Mouse (Mus musculus) activated CD4-positive, CD25-positive, alpha-beta regulatory T cell, adult 4 months (primary cell): ENCODE results near the gene Oaf. TPM values are rescaled to one million over a fixed set of nuclear protein-coding genes. Genes with fewer than 3 reads are reported as not detected.

Source experiments
- ATAC-seq: one replicate; pipeline ENCODE4 v1.8.0; 2017
- polyA plus RNA-seq, 2 experiments: library from polyadenylated mRNA; unstranded; fragments of 100-300 nt; shearing (Covaris generic); gene quantifications; one replicate each; pipeline ENCODE4 v1.2.1; 2017

Gene Oaf
- under 1 TPM; 0.69 to 0.98 TPM for polyA plus RNA-seq

GRCm38 (mm10) chr9:43239712-43240593 is at the start of gene Oaf:
TSS of gene Oaf (minus strand) at chr9:43239911.
- peak; percentile 28 for ATAC-seq

- ATAC-seq: no peak
These were observed 47.2 kb upstream of the Oaf start for GRCm38 (mm10) chr9:43286870-43287269.

DNA sequence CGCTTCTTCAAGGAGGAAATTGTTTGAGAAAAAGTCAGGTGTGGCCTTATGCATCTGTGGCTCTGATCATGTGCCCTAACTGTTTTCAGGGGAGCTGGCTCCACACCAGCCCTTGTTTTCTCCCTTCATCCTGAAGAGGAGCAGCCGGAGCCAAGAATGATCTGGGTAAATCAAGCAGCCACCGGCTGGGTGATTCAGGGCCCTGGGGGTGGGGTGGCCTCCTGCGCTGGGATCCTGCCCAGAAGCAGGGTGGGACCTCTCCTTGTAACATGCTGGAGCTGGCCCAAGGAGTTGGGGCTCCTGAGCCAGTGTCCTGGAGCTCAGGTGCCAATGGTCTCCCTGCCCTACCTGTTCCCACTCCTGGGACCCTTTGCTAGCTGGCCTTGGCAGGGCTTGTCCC is 45.6 kb upstream of the Oaf start:
- no peak for ATAC-seq

- no peak for ATAC-seq
These were observed 44.6 kb upstream of the Oaf start for GRCm38 (mm10) chr9:43284284-43284683.

DNA sequence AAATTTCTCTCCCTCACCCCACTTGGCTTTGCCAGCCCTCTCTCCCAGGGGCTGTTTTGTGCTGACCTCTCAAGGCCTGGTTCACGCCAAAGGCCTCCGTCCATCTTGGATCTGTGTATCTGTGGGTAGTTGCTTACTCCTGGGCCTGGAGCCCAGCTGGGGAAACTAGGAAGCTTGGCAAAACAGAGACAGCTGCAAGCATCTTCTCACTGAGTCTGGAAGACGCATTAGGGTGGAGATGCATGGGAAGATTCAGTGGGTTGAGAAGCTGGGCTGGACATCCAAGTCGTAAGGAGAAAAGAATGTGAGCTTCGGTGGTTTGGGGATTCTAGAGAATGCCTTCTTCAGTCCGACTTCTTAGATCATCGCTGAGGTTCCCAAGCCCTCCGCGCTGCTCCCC is 34.0 kb upstream of the Oaf start:
- no peak for ATAC-seq

GRCm38 (mm10) chr9:43271761-43272518 is 32.2 kb upstream of the Oaf start:
- ATAC-seq: no peak

DNA sequence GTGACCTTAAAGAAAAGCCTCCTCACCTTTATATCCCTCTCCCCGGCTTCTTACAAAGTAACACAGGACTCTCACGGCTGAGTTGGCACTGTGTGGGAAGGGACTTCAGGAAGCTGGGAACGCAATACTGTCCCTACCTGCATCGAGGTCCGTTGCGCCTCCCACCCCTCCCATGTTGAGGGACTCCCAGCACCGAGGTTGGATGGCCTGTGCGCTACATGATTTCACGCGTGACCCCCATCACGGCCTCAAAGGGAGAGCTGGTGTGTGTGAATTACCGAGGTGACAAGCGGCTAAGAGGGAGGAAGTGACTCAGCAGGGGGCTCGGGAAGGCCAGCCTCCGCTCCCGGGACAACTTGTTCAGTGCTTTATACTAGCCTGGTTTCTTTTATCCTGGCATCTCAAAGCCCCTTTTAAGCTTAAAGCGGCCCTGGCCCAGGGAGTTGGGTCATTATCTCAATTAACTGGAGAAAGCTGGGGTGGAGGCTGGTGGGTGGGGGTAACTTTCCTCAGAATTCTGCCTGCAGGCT is 31.1 kb upstream of the Oaf start:
- no peak for ATAC-seq

DNA sequence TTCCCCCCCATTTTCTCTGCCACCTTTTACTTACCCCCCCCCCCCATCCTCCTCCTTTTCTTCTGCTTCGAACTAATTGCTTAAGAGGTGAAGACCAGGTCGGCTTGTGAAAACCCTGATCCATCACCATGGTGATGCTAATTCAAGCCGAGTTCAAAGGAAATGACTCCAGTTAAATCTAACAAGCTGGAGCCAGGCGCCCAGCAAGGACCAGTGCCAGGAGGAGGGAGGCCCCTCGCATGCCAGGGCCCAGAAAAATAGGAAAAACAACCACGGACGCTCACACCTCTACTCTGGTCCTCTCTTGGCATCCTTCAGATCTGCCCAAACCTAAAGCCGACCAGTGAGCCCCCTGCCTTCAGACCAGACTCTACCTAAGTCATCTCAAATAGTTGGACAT is 29.5 kb upstream of the Oaf start:
- no peak for ATAC-seq

DNA sequence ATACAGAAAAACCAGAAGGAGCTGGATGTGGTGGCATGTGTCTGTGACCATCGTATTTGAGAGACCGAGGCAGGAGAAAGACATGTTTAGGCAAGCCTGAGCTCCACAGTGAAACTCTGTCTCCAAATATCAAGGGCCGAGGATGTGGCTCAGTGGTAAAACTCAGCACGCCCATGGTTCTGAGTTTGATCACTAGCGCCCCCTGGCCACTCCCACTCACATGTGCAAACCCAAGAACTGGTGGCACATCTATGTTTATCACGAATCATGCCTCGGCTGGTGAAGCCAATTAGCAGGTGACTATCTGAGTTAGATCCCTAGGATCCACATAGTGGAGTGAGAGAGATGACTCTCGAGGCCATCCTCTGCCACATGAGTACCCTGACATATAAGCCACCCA is 27.6 kb upstream of the Oaf start:
- no peak for ATAC-seq

- ATAC-seq: no peak
These were observed 25.5 kb upstream of the Oaf start for GRCm38 (mm10) chr9:43265194-43265593.

- ATAC-seq: no peak
These were observed 24.3 kb upstream of the Oaf start for GRCm38 (mm10) chr9:43263946-43264451.

DNA sequence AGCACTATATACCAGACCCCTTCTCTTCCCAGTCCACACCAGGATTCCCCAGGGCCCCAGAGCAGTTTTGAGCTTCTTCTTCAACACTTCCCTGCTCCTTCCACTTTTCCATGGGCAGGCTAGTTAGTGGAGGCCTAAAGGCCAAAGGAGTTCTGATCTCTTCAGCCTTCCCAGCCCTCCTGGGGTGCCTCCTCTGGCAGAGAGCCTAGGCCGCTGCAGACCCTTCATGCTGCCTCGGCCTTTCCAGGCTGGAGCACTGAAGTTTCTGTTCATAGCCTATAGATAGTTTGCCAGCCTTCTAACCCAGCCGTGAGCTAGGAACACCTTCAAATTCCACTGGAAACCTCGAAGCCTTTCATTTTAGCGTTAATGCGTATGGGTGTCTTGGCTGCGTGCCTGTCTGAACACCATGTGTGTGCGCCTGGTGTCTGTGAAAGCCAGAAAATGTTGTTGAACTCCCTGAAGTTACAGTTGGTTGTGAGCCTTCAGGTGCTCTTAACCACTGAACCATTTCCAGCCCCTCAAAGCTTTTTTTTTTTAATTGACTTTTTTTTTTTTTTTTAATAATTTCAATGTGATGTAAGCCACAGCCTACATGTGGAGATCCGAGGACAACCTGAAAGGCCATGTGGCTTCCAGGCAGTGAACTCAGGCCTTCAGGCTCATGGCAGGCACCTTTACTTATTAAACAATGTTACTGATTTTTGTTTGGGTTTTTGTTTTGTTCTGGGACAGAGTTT is 23.3 kb upstream of the Oaf start:
- no peak for ATAC-seq

DNA sequence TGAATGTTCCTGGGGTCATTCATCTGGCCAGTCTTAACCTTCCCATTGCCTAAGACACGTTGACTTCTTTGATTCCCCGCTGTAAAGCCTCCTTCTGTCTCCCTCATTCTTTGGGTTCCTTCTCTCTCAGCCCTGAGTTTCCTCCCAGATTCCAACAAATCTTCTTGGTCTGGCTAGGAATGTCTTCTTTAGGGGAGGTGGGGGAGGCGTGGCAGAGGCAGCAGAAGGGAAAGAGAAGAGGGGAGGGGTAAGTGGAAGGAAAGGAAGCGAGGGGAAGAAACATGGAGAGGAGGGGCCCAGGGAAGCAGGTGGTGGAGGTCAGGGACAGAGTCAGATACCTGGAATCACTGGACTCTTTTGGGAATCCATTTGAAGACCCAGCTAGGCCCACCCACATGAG is 22.7 kb upstream of the Oaf start:
- no peak for ATAC-seq

- no peak for ATAC-seq
These were observed 22.2 kb upstream of the Oaf start for GRCm38 (mm10) chr9:43261941-43262340.

GRCm38 (mm10) chr9:43261124-43261907 is 21.6 kb upstream of the Oaf start:
- no peak for ATAC-seq

- no peak for ATAC-seq
These were observed 20.9 kb upstream of the Oaf start for GRCm38 (mm10) chr9:43260661-43261060.

DNA sequence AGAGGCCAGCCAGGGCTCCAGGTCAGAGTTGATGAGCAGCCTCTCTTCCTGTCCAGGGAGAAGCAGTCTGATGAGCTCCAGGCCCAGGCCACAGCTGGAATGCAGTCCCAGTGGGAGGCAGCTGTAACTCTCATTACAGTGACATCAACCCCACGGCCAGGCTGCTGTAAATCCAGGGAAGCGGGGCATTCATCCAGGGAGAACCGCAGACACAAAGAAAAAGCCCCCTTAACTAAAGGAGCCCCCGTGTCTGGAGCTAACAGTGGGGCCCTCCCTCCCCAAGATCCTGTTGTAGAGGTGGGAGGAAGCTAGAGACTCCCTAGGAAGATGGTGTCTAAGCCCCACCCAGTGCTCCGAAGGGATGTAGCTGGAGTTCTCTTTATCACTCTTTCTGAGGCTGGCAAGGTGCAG is 13.6 kb upstream of the Oaf start:
- no peak for ATAC-seq

- ATAC-seq: no peak
These were observed 13.1 kb upstream of the Oaf start for GRCm38 (mm10) chr9:43252790-43253189.

DNA sequence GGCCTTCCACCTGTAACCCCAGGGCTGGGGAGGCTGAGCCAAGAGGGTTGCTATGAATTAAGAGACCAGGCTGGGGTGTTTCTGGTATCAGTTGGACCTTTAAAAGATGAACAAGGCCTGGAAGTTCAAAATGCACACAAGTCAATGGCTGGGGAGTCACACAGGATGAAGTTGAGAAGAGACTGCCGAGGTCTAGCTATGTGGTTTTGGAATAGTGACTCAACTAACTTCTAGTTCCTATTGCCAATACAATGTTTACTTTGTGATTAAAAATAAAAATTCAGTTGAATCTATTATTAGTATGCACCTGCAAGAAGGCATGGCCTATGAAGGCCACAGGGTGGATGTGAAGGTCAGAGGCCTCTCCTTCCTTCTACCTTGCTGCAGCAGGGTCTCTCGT is 12.1 kb upstream of the Oaf start:
- no peak for ATAC-seq

DNA sequence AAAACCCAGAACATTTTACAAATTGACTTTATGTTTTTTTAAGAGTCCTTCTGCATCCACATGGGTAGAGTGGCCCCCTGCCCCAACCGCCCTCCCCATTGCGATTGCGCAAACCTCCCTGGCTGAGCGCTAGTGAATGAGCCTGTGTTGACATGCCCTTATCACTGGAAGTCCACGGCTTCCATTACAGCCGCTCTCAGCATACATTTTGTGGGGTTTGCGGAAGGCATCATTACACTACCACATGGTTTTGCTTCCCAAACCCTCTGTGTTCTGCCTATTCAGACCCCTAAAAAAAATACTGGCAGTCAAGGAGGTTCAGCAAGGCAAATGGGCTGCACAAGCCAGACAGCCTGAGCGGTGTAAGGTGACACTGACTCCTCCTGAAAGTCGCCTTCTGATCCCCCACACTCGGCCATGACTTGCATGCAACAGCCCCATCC is 7.0 kb upstream of the Oaf start:
- ATAC-seq: no peak

DNA sequence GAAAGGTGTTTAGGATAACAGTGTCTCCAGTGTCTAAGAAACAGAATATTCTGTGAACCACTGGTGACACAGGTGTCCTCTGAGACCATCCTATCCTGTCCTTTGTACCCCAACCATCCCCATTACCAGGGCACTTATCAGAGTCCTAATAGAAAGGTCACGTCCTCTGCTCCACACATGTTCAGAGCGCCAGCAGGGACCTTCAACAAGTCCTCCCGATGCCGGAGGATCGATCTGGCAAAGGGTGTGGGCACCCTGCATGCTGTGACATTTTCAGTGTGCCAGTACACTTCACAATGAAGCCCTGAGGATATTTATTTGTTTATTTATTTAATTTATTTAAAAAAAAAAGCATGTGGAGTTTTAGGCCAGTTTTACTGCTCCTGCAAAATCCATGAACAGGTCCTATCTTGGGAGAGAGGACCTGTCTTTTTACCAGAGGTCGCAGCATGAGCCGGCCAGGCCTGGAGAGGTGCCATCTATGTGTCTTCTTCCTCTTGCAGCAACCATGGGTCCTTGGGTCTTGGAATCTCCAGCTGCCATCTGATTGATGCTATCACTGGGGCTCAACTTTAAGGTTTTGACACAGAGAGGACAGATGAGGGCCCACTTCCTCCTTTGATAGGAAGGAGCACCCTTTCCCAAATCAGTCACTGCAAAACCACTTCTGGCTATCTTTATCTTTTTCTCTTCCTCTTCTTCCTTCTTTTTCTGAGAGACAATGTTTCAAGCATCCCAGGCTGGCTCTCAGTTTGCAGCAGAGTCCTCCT is 6.3 kb upstream of the Oaf start:
- ATAC-seq: no peak
